Mouse (Mus musculus): ENCODE results near the gene Aass. TPM values are rescaled to one million over a fixed set of nuclear protein-coding genes. Genes with fewer than 3 reads are reported as not detected.
A peak's percentile ranks its signal among the peaks of the same experiment; 100 is the strongest.
"Not testable (repeated sequence)": the region's sequence is repeated elsewhere in the genome, so short reads cannot be mapped to it uniquely, and the experiment has no call there.

The Aass gene
- not detected in 2 replicates for total RNA-seq (2014; fragmentation: Nextera tagmentation)
- not detected in 2 replicates for total RNA-seq (2017)

DNA sequence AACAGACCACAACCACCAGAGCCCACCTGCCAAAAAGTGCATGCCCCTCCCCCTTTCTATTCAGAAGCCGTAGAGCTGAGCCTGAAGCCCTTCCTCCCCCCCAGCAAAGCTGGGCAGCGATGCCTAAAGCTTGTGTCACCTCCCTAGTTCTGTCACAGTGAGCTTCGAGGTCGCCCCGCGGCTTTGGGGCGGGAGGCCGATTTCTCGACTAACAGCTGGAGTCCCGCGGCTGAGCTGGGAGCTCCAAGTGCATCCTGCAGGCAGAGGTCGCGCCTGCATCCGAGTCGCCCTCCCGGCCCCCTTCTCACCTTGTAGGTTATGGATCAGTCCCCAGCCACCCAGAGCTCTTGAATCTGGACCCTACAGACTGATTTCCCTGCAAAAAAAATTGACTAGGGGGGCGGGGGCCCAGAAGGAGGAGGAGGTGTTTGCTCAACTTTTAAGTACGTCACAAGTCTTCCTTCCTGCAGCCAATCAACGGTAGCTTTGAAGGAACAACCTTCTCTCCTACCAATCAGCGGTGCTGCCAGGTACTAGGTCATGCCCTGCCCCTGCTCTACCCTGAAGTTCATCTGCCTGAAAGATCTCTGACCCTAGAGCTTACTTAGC lies at the start of gene Aass:
Aass (minus strand) TSS at position 414 of the 609 bp plus-strand sequence.
- no peak for ATAC-seq (replicated peaks; ENCODE audit: low FRiP score, low TSS enrichment, poor library complexity, severe bottlenecking)

DNA sequence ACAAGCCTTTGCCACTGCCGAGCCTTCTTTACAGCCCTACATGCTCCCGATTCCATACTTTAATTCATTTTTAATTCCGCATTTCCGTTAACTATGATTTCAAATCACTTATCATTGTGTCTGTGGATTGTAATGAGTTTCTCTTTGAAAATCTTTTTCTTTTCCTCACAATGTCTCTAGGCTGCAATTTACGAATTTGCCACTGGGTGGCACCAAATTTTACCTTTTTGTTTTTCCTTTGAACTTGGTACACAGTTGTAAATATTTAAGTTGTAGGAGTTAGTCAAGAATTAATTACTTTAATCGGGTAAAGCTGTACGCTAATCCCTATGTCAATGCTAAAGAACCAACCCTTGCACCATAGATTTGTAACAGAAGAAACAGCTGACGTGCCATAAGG lies 47.3 kb upstream of the Aass start:
- ATAC-seq (replicated peaks; ENCODE audit: low FRiP score, low TSS enrichment, poor library complexity, severe bottlenecking): no peak

DNA sequence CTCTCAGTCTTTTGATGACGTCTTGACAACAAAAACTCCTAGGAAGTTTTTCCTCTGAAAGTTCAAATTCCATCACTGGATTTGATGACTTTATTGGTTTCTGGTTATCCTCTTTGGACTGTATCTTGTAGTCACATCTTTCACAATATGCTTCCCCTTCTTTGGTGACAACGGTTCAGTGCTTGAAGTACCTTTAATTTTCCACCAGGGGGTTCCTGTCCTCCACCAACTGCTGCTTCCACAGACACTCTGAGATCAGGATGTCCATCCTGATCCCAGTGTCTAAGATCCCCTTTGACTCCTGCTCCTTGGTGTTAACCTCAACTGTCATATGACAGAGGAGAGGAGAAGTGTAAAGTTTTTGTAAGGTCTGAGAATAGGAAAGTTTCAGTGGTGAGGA lies 31.0 kb upstream of the Aass start:
- not testable (repeated sequence) for ATAC-seq (replicated peaks; ENCODE audit: low FRiP score, low TSS enrichment, poor library complexity, severe bottlenecking)

DNA sequence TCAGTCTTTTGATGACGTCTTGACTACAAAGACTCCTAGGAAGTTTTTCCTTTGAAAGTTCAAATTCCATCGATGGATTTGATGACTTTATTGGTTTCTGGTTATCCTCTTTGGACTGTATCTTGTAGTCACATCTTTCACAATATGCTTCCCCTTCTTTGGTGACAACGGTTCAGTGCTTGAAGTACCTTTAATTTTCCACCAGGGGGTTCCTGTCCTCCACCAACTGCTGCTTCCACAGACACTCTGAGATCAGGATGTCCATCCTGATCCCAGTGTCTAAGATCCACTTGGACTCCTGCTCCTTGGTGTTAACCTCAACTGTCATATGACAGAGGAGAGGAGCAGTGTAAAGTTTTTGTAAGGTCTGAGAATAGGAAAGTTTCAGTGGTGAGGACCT lies 23.6 kb upstream of the Aass start:
- ATAC-seq (replicated peaks; ENCODE audit: low FRiP score, low TSS enrichment, poor library complexity, severe bottlenecking): 0 out of 2 replicates have a peak, but pooled peaks have one; percentile 41

DNA sequence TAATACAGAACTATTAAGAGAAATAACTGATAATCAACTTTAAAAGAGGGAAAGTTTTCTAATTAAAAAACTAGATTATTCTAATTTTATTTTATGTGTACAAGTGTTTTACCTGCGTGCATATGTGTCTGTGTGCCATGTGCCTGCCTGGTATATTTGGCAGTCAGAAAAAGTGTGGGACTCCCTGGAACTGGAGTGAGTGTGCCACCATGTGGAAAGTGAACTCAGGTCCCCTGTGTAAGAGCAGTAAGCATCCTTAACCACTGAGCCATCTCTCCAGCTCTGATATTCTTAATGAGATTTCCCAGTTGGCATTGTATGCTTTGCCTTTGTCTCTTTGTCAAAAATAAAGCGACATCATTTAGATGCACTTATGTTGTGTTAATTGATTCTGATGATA lies 20.3 kb upstream of the Aass start:
- no peak for ATAC-seq (replicated peaks; ENCODE audit: low FRiP score, low TSS enrichment, poor library complexity, severe bottlenecking)

DNA sequence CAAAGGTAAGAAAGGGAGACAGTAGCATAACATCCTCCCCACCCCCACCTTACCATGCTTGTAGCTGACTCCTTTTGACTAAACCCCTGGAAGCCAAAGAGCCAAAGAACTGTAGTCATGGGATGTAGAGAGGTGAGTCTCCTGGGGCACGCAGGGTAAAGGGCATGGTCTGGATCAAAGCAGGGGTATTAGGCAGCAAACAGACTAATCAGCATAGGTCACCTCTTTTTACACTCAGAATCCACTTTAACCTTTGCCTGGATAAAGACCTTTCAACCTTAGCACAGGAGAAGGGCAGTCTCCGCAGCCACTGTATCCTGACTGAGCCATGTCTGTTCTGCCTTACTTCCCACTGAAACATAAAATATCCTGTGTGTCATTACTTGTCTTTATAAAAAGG lies 14.4 kb upstream of the Aass start:
- no peak for ATAC-seq (replicated peaks; ENCODE audit: low FRiP score, low TSS enrichment, poor library complexity, severe bottlenecking)

DNA sequence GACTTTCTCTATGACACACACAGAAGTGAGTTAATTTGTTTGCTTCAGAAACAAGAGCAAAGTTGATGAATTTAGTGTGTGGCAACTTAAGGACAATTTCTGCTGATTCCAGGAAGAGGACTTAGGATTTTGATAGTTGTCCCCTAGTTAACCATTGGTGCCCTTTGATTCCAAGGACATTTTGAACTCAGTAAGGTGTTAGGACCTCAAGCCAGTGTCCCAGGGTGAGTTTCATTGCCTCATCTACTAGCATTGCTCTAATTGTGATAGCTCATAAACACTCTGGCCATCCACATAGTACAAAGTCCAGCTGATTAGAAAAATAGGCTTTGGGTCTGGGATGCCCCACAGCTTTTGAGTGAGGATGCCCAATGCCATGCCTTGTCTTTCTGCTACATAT lies 11.2 kb upstream of the Aass start:
- ATAC-seq (replicated peaks; ENCODE audit: low FRiP score, low TSS enrichment, poor library complexity, severe bottlenecking): no peak

DNA sequence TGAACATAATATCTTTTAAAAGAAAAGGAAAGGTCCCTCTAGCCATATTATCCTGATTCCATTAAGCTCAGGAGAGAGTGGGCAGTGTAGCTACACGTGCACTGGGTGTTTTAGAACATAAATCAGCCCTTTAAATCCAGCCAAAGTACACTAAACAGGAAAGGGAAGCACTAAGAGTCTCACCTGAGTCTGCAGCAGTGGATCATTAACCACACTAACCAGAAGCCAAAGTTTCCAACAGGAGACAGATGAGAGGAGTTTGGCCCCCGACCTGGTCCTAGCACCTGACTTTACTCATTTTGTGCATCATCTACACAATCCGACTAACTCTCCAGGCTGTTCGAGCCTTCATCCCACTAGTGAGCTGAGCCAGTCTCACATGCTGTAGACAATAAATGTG lies 1.8 kb downstream of the Aass start:
- ATAC-seq (replicated peaks; ENCODE audit: low FRiP score, low TSS enrichment, poor library complexity, severe bottlenecking): no peak

DNA sequence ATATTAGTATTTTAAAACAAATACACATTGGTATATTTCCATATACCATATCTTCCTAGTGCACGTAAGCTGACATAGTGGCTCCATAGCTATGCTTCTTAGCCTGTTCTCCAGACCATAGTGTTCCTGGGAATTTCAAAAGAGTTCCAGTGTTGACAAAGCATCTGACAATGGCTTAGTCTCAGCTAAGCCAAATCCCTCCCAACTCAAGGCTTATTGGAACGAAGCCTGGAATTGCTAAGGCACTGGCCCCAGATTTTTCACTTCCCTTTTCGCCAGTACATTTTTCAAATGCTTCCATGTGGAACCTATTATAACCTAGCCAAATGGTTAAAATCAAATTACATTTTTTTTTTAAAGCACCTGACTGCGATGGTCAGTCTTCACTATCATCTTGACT lies 3.6 kb downstream of the Aass start:
- no peak for ATAC-seq (replicated peaks; ENCODE audit: low FRiP score, low TSS enrichment, poor library complexity, severe bottlenecking)

DNA sequence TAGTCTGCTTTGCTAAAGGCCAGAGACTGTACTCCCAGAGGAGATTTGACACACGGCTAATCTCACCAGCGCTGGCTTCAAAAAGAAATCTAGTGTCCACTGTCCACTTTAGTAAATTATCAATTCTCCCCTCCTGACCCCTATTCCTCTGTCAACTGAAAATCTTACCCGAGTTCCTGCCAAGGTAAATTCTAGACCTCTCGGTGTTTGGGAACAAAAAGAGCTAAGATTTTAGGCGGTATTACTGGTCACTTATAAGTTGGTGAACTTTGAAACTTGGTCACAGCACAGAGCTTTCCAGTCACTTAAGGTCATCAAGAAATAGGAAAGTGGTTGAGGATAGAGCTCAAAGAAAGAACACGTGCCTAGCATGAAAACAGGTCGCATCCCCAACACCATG lies 6.1 kb downstream of the Aass start:
- no peak for ATAC-seq (replicated peaks; ENCODE audit: low FRiP score, low TSS enrichment, poor library complexity, severe bottlenecking)

DNA sequence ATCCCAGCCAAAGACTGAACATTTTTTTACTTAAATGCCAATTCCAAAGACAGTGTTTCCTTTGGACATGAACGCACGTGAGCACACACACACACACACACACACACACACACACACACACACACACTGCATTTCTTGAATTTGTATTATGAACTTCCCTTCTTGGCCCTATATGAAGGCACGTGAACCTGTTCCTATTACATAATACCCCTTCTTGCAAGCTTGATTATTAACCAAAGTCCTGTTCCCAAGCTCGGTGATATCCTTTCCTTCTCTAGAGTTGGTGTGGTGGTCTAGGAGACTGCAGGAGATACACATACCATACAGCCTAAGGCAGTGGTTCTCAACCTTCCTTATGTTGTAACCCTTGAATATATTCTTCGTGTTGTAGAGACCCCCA lies 7.0 kb downstream of the Aass start:
- ATAC-seq (replicated peaks; ENCODE audit: low FRiP score, low TSS enrichment, poor library complexity, severe bottlenecking): no peak

DNA sequence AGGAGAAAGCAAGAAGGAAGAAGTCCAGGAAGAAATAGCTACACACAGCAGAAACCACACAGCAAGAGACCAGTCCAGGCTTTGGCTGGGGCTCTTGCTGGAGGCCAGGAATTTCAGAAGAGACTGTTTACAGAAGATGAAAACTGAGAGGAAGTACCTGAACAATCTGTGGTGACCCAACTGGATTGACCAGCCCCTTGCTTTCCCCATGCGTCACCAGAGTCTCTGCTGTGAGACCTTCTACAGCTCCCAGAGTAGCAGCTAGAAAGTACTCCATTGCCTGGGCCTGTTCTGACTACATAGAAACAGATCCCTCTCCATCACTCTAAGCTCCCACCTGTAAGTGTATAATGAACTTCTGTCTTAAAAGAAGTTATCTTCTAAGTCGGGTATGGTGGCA lies 8.0 kb downstream of the Aass start:
- no peak for ATAC-seq (replicated peaks; ENCODE audit: low FRiP score, low TSS enrichment, poor library complexity, severe bottlenecking)

DNA sequence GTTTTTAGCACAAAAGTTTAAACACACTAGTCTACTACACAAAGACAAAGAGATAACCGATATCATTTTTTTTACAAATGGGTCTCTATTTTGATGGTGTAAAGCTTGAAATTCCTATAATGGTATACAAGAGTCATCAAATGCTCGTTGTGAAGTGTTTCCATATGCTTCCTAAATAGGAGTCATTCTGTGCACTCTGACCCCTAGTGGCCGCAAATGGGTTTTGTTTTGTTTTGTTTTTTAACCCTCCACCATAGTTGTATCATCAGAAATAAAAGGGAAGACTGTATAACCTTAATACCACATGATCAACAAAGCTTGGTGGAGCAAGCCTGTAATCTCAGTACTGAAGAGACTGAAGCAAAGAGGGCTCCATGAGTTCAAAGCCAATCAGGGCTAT lies 9.9 kb downstream of the Aass start:
- ATAC-seq (replicated peaks; ENCODE audit: low FRiP score, low TSS enrichment, poor library complexity, severe bottlenecking): no peak

DNA sequence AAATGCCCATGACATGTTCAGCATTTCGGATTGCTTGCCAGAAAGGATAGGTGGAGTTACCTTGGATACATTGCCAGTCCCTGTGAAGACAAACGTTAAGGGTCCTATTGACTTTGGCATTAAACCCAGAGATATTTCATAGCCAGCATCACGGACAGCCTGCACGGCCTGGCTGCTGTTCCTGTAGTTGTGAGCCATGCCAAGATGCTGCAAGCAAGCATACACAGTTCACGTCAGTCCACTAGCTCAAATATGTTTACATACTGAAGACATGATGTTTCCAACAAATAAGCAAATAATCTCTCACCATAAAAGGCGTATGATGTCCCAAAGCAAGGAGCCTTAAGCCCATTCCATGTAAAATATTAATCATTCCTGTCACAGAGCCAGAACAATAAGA lies 18.0 kb downstream of the Aass start:
- ATAC-seq (replicated peaks; ENCODE audit: low FRiP score, low TSS enrichment, poor library complexity, severe bottlenecking): no peak

DNA sequence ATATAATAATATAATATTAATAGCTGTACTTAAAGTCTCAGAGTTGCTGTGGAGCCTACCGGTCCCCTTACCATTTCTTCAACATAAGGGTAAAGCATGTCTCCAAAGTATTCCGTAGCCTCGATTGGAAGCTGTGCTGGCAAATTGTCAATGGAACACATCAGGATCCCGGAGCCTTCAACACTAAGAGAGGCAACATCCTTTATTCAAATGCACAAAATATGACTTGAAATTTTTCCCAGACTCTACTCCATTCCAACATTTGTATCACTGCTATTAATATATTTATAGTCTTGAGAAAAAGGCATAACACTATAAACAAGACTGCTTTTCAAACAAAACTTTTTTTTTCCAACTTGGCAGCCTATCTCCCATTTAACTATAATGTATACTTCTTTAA lies 25.7 kb downstream of the Aass start:
- no peak for ATAC-seq (replicated peaks; ENCODE audit: low FRiP score, low TSS enrichment, poor library complexity, severe bottlenecking)

DNA sequence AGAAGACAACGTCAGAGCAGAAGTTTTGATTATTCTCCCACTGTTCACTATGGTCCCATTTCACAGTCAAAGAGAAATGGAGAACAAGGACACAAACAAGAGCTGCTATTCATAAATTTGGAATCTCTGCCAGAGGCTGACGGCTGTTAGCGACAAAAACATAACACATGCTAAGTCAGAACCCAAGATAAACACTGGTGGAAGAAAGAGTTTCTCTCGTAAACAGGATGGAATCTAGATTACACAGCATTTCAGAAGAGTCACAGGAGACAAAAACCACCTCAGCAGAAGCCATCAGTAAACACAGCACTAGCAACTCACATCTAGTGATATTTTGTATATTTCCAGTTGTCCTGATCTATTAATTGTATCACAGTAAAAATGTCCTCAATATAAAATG lies 26.4 kb downstream of the Aass start:
- ATAC-seq (replicated peaks; ENCODE audit: low FRiP score, low TSS enrichment, poor library complexity, severe bottlenecking): no peak

DNA sequence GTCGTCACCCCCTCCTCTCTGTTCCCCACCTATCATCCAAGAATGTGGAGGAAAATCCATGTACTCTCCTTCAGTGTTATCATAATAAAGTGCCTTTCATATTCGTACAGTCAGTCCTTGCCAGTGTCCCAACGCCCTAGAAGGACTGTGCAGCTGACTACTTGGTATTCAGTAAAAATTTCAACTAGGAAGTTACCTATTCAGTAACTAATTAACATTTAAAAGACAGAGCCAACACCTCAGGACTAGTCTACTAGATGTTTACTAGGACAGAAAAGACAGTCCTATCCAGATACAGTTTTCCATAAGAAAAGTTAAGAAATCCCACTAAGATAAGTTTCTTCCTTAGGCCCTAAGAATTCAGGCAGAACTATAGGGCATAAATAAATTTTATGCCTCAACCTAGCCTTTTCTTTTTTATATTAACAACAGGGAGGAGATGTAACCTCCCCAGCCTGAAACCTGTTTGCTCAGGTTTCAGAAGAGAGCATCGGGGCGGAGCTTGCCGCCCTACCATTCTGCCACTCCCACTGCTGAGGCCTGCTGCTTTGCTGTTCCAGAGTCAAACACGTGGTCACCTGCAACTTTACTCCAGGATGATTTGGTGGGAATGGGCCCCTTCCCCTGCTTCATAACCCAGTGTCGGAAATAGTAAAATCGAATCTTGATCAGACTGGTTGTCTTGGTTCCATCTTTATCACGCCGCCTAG lies 42.3 kb downstream of the Aass start:
- not testable (repeated sequence) for ATAC-seq (replicated peaks; ENCODE audit: low FRiP score, low TSS enrichment, poor library complexity, severe bottlenecking)

DNA sequence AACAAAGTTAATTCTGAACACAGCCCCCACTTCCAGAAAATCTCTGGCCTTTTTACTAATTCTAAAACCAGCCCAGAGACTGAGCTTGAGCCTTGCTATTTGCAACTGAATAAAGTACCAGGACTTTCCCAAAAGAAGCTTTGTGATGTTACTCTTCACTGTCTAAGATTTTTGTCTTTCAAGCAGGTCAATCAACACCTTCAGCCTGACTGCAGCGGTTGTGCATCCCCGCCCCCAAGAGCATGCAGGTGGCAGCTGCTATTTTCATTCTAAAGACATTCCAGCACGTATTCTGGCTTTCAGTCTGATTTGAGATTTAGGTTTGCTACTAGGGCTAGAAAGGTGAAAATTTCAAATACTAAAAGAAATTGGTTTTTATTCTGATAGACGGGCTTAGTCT lies 43.5 kb downstream of the Aass start:
- not testable (repeated sequence) for ATAC-seq (replicated peaks; ENCODE audit: low FRiP score, low TSS enrichment, poor library complexity, severe bottlenecking)

DNA sequence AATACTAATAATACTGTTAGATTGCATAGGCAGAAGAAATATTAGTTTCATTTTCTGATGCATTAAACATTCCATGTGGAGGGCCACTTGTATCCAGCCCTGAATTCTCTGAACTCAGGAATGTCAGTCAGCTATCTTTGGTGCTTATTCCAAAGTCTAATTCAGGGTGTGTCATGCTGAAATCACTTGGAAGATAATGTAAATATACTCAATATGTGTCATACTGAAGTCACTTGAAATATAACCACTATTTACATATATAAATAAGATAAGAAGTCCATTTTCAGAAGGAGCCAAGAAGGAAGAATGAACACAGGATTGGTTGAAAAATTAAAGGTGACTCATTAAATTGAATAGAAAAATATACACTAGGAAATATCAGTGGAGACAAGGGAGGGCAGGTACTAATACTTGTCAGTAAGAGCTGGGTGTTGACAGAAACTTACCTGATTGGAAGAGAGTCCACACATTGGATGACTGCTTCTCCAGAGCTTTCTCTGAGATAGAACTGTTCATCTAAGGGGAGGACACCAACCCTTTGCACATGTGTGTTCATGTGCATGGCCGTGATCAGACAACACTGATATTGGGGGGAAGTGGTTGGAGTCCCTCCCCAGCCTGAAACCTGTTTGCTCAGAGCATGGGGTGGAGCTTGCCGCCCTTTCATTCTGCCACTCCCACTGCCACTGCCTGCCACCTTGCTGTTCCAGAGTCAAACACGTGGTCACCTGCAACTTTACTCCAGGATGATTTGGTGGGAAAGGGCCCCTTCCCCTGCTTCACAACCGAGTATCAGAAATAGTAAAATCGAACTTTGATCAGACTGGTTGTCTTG lies 48.0 kb downstream of the Aass start:
- no peak for ATAC-seq (replicated peaks; ENCODE audit: low FRiP score, low TSS enrichment, poor library complexity, severe bottlenecking)

DNA sequence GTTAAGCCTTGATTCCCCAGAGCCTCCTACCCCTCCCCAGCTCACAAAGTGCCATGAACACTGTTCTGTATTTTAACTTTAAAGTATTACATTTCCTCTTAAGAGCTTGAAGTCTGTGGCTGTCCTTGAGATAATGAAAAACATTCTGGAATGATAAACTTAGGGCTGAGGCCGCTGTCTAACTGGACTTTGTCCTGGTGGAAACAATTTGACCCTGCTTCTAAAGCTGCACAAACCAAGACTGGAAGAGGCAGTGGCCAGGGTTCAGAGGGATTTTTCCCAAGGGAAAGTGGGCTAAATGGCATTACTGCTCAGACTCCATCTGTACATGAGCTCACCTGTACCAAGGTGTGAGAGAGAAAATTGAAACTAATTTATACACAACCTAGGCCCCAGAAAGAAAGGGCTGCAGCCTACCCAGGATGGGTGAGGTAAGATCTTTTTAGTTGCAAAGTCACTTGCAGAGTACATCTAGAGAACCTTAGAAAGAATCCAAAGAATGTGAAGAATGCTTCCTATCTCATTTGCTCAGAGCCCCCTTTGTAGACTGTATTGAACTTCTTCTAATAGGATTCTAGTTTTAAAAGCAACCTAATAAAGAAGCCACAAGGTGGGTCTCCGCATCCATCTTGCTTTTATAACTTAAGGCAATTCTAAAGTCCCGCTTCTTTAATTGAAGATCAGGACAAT lies 52.6 kb downstream of the Aass start:
- ATAC-seq (replicated peaks; ENCODE audit: low FRiP score, low TSS enrichment, poor library complexity, severe bottlenecking): no peak

Measured in megakaryocyte-erythroid progenitor cell, adult 5-6 weeks (primary cell).